Mouse (Mus musculus): ENCODE measurements at regions not wholly inside any gene's neighbourhood (a gene's known extent, or its start where the extent isn't known, plus 50 kb on each side); places are given as distances from the start of the nearest gene placed in this dataset.
"Not testable (repeated sequence)": the region's sequence is repeated elsewhere in the genome, so short reads cannot be mapped to it uniquely, and the experiment has no call there.

GRCm38 (mm10) chr6:103809986-103810341 is 299.6 kb downstream of the Chl1 start:
- H3K4me1 ChIP-seq (ENCODE audit: control insufficient read depth, insufficient read depth, low read length) = no peaks in the 10 kb centered on the region
- 16% methylated on average over 7 of the region's 7 CpGs for WGBS
- no peak for DNase-seq
- TF ChIP-seq CTCF (IDR thresholded peaks at IDR 0.05; ENCODE audit: insufficient read depth, low read length) (no peak), POLR2A (IDR thresholded peaks at IDR 0.05; ENCODE audit: borderline replicate concordance, extremely low read depth, low read depth, low read length) (no peak)
- no peak overlapping the region for H3K4me3 ChIP-seq (replicated peaks; ENCODE audit: extremely low read depth, low read depth, low read length)

GRCm38 (mm10) chr6:103810342-103811001 is 300.1 kb downstream of the Chl1 start:
- Histone ChIP-seq H3K4me3 (replicated peaks; ENCODE audit: extremely low read depth, low read depth, low read length) (no peak overlapping the region), H3K4me1 (ENCODE audit: control insufficient read depth, insufficient read depth, low read length) (no peaks in the 10 kb centered on the region)
- no peak for TF ChIP-seq CTCF (IDR thresholded peaks at IDR 0.05; ENCODE audit: insufficient read depth, low read length)
- no peak for TF ChIP-seq POLR2A (IDR thresholded peaks at IDR 0.05; ENCODE audit: borderline replicate concordance, extremely low read depth, low read depth, low read length)
- DNase-seq = no peak
- WGBS = 3% methylated on average over 13 of the region's 13 CpGs

DNA sequence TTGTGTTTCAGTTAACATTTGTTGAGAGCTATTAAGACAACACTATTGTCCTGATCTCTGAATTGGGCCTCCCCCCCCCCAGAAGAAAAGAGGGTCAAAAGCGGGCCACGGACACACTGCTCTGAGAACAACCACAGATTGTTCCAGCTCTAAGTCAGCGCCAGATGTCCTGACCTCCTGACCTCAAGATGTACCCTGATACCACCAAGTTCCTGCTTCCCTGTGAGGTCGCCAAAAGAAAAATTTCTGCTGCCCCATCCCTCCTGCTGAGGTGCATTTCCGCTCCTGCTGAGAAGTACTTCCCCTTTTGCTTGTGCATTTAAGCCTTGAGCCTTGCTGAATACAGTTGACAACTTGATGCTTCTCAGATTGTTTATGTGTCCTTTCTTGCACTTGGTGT is 306.0 kb downstream of the Chl1 start:
- not testable (repeated sequence) for H3K4me1 ChIP-seq (ENCODE audit: control insufficient read depth, insufficient read depth, low read length); DNase-seq; H3K4me3 ChIP-seq (replicated peaks; ENCODE audit: extremely low read depth, low read depth, low read length)
- 66% methylated on average over 5 of the region's 5 CpGs for WGBS

- WGBS = 55% methylated on average over 2 of the region's 2 CpGs
- DNase-seq = no peak
- Histone ChIP-seq H3K4me1 (ENCODE audit: control insufficient read depth, insufficient read depth, low read length) (no peaks in the 10 kb centered on the region), H3K4me3 (replicated peaks; ENCODE audit: extremely low read depth, low read depth, low read length) (no peak overlapping the region)
- TF ChIP-seq POLR2A (IDR thresholded peaks at IDR 0.05; ENCODE audit: borderline replicate concordance, extremely low read depth, low read depth, low read length) = no peak
- no peak for TF ChIP-seq CTCF (IDR thresholded peaks at IDR 0.05; ENCODE audit: insufficient read depth, low read length)
Measured at GRCm38 (mm10) chr6:103826042-103826441, 315.7 kb downstream of the Chl1 start.

DNA sequence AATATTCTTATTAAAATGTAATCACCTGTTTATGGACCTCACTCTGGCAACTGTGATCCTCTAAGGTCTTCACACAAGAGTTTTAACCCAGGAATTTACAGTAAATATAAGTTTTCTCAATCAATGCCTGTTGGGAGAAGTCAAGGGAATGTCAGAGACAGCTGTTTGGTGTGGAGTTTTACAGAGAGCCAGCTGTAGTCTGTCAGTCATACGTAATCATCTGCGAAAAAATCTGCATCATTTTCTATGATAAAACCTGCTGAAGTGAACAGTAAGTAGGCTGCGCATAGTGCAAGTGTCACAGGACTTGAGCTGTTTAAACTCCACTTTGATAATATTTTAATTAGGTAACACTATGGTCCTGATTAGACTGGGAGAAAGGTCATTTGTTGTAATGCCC is 317.2 kb downstream of the Chl1 start:
- Histone ChIP-seq H3K4me3 (replicated peaks; ENCODE audit: extremely low read depth, low read depth, low read length) (no peak overlapping the region), H3K4me1 (ENCODE audit: control insufficient read depth, insufficient read depth, low read length) (no peaks in the 10 kb centered on the region)
- TF ChIP-seq POLR2A (IDR thresholded peaks at IDR 0.05; ENCODE audit: borderline replicate concordance, extremely low read depth, low read depth, low read length) (no peak), CTCF (IDR thresholded peaks at IDR 0.05; ENCODE audit: insufficient read depth, low read length) (no peak)
- WGBS = 76% methylated on average over 3 of the region's 3 CpGs
- no peak for DNase-seq

GRCm38 (mm10) chr6:103828866-103829265 is 318.5 kb downstream of the Chl1 start:
- H3K4me1 ChIP-seq (ENCODE audit: control insufficient read depth, insufficient read depth, low read length) = no peaks in the 10 kb centered on the region
- TF ChIP-seq CTCF (IDR thresholded peaks at IDR 0.05; ENCODE audit: insufficient read depth, low read length) (no peak), POLR2A (IDR thresholded peaks at IDR 0.05; ENCODE audit: borderline replicate concordance, extremely low read depth, low read depth, low read length) (no peak)
- no peak for DNase-seq
- 90% methylated on average over 1 of the region's 1 CpGs for WGBS
- H3K4me3 ChIP-seq (replicated peaks; ENCODE audit: extremely low read depth, low read depth, low read length) = no peak overlapping the region

DNA sequence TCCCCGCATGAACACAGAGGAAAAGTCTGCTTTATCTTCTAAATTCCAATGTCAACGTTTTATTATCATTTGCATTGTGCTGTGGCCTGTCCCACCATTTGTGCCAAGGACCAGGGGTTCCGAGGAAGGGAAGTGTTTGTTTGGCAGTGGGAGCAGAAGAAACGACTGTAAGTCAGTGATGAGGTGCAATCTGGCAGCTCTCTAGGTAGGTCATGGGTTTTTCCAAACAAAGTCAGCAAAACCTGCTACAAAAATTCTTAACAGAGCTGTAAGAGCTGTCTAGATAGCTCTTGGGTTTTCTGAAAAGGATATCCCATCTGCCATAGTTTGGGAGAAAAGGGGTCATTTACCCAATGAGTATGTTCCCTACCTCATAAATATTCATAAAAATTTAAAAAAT is 321.9 kb downstream of the Chl1 start:
- no peak for TF ChIP-seq CTCF (IDR thresholded peaks at IDR 0.05; ENCODE audit: insufficient read depth, low read length)
- no peak for TF ChIP-seq POLR2A (IDR thresholded peaks at IDR 0.05; ENCODE audit: borderline replicate concordance, extremely low read depth, low read depth, low read length)
- no peak for DNase-seq
- 47% methylated on average over 4 of the region's 4 CpGs for WGBS
- Histone ChIP-seq H3K4me1 (ENCODE audit: control insufficient read depth, insufficient read depth, low read length) (no peaks in the 10 kb centered on the region), H3K4me3 (replicated peaks; ENCODE audit: extremely low read depth, low read depth, low read length) (no peak overlapping the region)

DNA sequence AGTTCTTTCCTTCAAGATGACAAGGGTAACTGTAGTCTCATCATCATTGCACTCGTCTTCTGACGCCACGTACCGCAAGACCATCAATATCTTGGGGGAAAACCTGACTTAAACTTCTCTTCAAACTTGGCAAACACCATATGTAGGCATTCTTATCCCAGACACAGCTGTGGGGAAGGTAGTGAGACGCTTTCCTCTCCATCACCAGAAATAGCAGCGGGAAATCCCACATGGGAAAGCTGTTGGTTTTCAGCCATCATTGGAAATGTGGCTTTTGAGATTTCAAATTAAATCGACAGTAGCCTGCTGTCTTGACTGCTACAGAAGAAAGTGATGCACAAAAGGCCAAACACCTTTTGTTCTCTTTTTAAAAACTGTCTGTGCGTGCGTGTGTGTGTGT is 322.4 kb downstream of the Chl1 start:
- whole genome bisulfite sequencing = 76% methylated on average over 9 of the region's 9 CpGs
- H3K4me1 ChIP-seq (ENCODE audit: control insufficient read depth, insufficient read depth, low read length) = no peaks in the 10 kb centered on the region
- H3K4me3 ChIP-seq (replicated peaks; ENCODE audit: extremely low read depth, low read depth, low read length) = no peak overlapping the region
- no peak for DNase-seq
- no peak for TF ChIP-seq POLR2A (IDR thresholded peaks at IDR 0.05; ENCODE audit: borderline replicate concordance, extremely low read depth, low read depth, low read length)

GRCm38 (mm10) chr6:103833501-103834132 is 323.2 kb downstream of the Chl1 start:
- no peak overlapping the region for H3K4me3 ChIP-seq (replicated peaks; ENCODE audit: extremely low read depth, low read depth, low read length)

GRCm38 (mm10) chr6:103834726-103835229 is 324.4 kb downstream of the Chl1 start:
- H3K4me1 ChIP-seq (ENCODE audit: control insufficient read depth, insufficient read depth, low read length) = no peaks in the 10 kb centered on the region
- TF ChIP-seq CTCF (IDR thresholded peaks at IDR 0.05; ENCODE audit: insufficient read depth, low read length) = no peak
- no peak for TF ChIP-seq POLR2A (IDR thresholded peaks at IDR 0.05; ENCODE audit: borderline replicate concordance, extremely low read depth, low read depth, low read length)
- H3K4me3 ChIP-seq (replicated peaks; ENCODE audit: extremely low read depth, low read depth, low read length) = no peak overlapping the region
- no peak for DNase-seq
- 66% methylated on average over 8 of the region's 8 CpGs for WGBS

More at GRCm38 (mm10) chr6:103833501-103834132, 323.2 kb downstream of the Chl1 start:
- DNase-seq = peak; percentile 6
- peak; percentile 38; the same call in 1 of the 2 replicates for TF ChIP-seq CTCF (IDR thresholded peaks at IDR 0.05; ENCODE audit: insufficient read depth, low read length)
- TF ChIP-seq POLR2A (IDR thresholded peaks at IDR 0.05; ENCODE audit: borderline replicate concordance, extremely low read depth, low read depth, low read length) = no peak
- no peaks in the 10 kb centered on the region for H3K4me1 ChIP-seq (ENCODE audit: control insufficient read depth, insufficient read depth, low read length)
- 42% methylated on average over 16 of the region's 16 CpGs for WGBS
